Mouse (Mus musculus) embryo, embryonic 11 days (tissue): ENCODE results near the gene Esrp2.

Experiments used
- DNase-seq: peaks from one replicate; pipeline ENCODE4 v3.0.0-alpha.2; 2015

Esrp2 gene

DNA sequence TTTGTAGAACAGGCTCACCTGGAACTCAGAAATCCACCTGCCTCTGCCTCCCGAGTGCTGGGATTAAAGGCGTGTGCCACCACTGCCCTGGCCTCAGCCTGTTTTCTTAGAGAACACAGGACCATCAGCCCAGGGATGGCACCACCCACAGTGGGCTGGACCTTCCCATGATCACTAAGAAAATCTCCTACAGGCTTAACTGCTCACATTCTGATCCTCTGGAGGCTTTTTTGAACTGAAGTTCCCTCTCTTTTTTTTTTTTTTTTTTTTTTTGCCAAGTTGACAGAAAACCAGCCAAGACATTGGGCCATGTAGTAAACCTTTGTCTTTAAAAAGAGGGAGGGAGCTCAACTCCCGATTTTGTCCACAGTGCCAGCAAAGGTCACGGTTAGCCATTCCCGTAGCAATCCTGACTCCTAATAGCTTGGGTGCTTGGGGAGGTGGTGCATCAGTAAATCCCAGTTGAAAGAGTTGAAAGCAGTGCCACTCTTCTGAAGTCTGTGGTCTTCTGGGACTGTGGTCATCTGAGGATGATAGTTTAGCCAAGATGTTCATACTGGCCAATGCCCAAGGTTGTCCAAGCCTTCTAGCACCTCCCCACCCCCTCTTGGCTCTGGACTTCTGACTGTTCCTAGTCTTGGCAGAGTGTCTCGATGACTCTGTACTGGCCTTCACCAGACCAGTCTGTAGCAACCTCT, 11.2 kb upstream of the Esrp2 start:
- DNase-seq, result no peak

DNA sequence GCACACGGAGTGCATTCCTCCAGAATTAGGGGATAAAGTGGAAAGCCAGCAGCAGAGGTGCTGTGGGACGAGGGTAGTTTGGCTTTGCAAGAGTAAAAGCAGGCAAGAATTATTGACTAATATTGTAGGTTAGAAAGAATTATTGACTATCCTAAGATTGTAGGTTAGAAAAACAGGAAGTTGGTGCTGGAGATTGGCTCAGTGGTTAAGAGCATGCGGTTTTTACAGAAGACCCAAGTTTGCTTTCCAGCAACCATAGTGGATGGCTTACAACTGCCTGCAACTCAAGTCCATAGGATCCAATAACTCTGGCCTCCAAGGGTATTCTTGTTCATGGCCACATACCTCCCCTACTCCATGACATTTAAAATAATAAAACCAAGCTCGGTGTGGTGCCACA, 9.2 kb upstream of the Esrp2 start:
- DNase-seq, result no peak

DNA sequence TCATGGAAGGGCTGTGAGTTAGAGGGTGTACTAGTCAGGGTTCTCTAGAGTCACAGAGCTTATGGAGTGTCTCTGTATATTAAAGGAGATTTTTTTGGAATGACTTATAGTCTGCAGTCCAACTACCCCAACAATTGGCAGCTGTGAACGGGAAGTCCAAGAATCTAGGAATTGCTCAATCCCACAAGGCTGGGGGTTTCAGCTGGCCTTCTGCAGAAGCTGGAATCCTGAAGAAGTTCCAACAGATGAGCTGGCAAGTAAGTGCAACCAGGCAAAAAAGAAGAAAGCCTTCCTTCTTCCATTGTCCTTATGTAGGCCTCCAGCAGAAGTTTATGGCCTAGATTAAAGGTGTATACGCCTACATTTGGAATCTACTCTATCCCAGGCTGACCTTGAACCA, 8.6 kb upstream of the Esrp2 start:
- DNase-seq, result no peak

DNA sequence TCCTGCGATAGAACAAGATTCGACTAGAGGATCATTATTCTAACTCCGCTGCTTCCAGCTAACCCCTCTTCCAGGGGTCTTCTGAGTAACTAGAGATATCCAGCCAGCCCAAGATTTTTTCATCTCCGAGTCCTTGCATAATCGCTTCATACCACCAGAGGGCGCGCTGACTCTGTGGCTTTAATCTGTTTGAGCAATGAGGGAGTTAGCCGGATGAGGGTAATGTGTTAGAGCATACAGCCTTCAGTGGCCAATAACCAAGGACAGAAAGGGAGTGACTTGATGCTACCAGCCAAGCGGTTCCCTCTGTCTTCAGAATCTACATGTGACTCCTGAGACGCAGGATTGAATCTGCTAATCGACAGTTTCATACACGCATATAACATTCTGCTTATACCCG, 4.0 kb upstream of the Esrp2 start:
- peak; percentile 87 for DNase-seq

DNA sequence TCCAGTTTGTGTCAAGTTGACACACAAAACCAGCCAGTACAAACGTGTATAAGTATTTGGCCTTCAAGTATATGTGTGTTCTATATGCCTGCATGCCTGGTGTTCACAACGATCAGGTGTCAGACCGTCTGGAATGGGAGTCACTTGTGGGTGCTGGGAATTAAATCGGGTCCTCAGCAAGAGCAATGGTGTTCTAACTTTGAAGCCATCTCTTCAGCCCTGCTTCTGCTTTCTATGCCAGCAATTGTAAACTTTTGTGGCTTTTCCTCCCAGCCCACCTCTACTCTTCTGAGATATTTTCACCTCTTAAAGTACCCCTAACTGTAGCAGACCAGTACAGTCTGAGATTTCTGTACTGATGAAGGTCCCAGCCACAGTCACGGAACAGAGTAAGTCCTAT, 3.4 kb upstream of the Esrp2 start:
- no peak for DNase-seq

DNA sequence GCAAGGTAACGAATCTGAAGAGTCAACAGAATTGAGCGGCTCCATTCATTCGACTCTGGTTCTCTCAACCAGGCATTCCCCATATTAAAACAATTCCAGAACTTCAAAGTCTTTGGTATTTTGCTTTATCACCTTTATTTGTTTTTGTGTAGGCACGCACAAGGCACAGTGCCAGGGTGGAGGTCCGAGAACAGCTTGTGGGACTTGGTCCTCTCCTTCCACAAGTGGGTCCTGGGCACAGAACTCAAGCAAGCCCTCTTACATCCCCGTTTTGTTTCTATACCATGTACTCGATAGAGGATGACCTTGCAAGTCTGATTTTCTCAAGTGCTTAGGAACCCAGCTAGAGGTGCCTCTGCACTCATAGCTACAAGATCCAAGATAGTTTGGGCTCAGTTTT, 1.8 kb upstream of the Esrp2 start:
- DNase-seq, result no peak

DNA sequence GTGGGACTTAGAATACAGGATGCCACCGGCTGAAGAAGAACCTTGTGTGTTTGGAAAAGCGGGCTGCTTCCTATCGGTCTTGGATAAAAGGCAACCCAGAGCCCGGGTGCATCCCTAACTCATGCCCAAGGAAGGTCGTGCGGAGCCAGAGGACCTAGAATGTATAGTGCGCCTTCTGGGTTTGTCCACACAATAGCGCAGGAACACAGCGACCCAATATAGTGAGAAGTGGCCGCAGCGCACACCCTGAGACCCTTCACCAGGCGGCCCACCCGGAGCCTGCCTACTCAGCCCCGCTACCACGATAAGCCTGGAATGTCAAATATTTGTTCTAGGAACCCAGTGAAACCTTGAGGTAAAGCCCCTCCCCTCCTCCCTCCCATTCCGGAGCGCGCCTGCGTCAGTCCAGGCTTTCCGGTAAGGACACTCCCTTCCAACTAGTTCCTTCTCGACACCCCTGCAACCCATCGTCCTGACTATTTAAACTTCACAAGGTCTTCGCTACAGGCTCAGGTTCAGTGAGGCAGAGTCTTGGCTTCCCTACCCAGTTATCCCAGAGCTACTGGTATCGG, 1.2 kb upstream of the Esrp2 start:
- peak; percentile 79 for DNase-seq

DNA sequence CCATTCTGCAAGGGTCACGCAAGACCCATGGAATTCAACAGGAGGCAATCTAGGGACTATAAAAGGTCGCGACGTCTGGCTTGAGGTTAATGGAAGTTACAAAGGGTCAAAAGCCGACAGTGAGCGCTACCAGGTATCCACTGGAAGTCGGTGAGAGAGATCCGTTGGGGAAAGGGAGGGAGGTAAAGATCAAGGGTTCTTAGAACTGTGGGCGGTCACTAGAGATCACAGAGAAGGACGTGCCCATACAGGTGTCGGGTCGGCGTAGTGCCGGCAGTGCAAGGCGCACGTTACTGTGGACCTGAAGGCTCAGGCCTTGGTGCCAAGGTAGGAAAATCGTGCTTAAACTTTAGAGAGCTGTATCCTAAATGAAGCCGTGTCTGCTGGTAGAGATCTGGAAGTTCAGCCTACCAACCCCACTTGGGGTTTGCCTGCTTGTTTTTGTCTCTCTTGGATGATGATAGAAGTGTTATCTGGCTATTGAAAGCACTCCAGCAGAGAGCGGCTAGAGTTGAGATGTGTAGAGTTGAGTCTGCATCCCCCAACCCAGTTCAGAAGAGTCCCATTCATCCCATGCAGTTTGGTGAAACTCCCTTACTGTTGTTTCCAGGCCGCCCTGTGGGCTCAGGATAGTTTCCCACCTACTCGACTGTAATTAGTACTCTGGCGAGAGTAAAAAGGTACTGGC, 588 bp upstream of the Esrp2 start:
- DNase-seq, result peak; percentile 7

DNA sequence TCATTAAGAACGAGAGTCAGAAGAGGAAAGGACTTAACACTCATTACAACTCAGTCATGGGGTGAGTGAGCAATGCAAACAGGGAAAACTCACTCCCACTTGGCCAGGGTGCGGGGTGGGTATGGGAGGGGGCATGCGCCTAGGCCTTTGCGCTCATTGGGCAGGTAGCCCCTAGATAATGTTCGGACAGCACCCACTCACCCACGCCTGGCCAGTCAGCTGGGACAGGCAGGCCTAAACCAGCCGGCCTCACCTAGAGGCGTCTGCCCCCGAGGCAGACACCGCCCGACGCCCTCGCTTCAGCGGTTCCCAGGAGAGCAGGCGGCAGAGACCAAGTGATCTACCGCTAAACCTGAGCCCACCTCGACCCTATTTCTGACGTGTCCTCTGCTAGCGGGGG, 1.1 kb downstream of the Esrp2 start:
- peak; percentile 13 for DNase-seq

DNA sequence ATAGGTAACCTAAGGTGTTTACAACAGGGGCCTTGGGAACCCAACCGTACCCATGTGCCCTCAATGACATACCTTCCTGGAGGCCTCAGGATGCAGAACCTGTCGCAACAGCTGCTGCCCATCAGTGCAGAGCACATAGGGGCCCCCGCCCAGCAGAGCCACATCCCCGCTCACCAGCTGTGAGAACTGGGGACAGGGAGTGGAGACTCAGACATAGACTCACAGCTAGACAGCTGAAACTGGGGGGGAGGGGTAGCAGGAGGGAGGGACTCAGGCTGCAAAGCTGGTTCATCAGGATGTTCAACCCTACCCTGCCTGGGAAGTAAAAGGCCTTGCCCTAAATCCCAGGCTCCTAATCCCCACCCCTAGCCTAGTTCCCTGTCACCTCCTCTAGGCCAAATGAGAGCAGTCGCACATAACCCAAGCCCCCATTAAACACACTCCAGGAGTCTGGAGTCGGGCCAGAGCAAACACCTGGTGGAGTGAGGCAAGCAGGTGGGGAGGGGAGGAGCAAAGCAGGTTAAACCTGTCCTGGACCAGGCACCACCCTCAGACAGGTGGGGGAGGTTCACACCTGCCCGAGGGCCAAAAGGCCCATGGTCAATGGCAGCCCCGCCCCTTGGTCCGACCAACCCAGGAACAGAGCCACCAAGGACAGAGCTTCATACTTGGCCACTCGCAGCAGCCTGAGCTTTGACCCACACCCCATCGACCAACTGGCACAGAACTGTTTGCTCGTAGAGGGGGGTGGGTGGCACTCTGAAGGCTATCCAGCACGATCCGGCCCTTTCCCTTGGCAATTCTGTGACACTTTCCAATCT, 1.8 kb downstream of the Esrp2 start:
- DNase-seq, result peak; percentile 17

DNA sequence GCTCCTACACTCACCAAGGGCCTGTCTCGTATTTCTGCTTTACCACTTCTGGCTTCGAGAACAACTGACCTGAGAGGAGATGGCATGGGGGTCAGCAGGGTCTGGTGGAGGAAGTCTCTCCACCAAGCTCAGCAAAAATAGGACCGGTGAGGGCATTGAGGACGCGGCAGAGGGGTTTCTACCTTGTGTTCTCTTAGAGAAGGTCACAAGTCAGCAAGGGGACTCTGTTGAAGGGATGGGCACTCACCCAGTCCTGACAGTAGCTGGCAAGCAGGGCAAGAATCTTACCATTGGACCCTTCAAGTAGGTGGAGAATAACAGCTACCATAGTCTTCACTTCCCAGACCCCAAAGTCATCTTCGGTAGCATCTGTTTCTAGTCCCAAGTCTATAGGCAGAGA, 2.8 kb downstream of the Esrp2 start:
- no peak for DNase-seq

DNA sequence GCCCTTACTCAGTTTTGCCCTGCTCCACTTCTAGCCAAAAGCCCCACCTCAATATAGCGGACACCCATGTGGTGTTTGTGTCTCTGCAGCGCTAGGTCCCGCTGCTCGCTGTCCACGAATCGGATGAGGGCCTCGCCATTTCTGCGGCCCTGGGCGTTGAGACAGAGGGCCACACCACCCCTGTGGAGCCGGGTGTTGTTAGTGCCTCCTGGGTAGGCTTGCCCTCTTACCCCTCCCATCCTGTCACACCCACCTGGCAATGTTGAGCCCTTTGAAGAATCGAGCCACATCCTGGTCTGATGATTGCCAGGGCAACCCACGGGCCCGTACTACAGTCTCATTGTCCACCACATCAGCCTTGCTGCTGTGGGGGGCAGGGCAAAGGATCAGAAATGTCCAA, 3.2 kb downstream of the Esrp2 start:
- DNase-seq, result no peak

DNA sequence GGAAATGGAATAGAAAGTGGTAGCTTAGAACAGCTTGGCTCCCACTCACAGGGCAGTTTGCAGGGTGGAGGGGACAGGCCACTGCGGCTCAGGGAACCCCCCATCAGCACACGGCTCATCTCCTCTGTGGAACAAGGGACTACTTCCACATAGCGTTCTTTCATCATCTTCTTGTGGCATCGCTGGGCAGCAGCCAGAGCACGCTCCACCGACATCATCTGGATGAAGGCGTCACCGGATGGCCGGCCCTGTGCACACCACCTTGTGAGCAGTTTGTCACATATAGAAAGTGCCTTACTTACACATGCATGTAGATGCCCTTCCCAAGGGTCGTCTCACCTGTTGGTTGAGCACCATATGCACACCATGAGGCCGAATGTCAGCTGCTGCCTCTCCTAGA, 4.4 kb downstream of the Esrp2 start:
- DNase-seq, result no peak

DNA sequence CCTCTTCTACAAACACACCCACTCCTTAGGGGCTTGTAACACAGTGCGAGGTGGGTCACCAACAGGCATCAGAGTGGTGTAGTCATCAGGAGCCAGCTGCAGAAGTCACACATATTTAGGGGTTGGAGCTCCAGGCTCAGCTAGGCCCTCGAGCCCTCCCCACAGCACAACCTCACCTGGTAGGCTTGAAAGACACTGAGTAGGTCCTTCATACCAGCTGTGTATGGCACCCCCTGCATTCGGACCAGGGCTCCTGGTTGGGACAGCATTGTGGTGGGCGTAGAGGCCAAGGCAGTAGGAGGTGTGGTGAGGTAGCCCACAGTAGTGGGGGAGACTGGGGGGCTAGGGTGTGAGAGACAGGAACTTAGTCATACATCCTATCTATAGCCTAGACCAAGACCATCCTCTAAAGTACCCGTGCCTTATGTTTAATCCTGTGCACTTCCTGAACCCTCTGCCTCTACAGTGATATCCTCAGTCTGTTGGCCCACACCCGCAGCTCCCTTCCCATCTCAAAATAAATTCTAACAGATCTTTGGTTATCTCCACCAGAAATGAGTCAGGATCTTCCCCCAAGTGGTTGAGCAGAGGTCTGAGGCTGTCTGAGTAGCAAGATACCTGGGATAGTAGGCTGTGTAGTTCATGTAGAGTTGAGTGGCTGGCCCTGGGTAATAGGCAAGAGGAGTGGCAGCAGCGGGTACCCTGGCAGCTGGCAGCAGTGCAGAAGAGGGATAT, 5.1 kb downstream of the Esrp2 start:
- DNase-seq, result no peak

DNA sequence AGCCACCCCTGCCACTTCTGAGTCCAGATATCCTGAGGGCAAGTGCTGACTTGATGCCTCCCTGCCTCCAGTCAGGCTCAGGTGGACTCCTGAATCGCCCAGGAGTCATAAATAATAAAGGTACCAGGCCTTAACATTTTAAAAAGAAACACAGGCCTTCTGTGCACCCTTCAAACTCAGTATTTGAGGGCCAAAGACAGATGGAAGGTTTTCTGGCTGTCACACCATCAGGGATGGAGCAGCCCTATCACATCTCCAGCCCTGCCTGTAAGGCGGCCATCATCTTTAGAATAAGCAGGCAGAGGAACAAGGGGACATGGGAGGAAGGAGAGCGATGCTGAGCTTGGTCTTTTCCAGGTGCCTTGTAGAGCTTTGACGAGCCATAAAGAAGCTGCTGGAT, 5.8 kb downstream of the Esrp2 start:
- DNase-seq, result no peak

DNA sequence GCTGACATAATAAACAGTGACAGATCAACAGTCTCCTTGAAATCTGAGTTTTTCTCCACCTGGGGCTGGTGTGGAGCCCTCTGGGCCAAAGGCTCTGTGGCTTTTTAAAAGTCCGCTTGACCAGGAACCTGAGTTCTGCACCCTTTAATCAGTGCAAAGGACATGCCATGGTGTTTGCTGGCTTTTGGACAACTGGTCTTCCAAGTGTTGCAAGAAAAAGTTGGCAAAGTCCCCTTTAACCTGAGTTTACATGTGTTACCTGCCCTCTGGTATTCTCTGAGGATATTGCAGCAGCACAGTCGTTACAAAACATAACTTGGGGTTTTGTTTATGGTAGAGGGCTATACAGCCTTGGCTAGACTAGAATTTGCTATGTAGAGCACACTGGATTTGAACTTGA, 6.3 kb downstream of the Esrp2 start:
- DNase-seq, result no peak

DNA sequence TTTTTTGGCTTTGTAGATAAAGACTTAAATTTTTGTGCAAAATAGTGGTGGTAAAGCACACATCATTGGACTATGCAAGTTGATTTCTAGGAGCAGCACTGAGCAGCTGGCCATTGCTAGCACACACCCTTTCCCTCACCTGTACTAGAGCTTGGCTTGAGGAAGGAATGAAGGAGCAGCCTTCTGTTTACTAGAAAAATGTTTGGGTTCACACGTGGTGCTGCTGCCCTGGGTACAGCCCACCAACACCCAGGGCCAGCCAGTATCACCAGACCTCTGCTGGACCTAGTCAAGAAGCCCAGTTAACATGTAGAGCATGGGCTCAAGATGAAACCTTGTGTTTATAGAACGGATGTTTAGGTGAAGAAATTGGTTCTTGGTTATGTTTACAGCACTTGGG, 6.8 kb downstream of the Esrp2 start:
- no peak for DNase-seq

DNA sequence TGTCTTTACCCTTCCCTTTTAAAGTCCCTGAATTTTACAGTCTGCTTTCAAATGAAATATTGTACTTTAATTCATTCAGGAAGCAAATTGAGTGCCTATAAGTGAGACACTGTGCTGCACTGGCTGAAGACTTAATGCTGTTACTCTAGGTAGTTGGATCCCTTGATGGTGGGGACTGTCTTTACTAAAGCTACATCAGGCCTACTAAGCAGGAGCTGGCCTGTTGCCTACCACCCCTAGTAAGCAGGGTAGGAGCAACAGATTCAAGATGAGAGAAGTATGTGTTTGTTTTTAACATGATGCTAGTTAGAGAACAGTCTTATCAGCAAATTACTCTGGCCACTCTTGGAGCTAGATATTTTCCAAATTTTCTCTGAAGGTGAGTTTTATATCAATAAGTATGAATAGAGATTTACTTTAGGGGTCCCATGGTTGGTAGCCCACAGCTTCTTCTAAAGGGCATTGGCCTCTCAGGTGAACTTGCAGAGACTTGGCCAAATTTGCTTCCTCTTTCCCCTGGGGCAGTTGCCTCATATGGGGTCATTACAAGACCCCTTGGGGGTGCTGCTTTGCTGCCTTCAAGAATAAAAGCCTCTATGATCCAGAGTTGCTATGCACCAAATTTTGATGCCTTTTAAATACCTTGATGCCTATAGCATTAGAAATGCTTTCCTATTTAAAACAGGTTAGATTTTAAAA, 7.4 kb downstream of the Esrp2 start:
- DNase-seq, result no peak

DNA sequence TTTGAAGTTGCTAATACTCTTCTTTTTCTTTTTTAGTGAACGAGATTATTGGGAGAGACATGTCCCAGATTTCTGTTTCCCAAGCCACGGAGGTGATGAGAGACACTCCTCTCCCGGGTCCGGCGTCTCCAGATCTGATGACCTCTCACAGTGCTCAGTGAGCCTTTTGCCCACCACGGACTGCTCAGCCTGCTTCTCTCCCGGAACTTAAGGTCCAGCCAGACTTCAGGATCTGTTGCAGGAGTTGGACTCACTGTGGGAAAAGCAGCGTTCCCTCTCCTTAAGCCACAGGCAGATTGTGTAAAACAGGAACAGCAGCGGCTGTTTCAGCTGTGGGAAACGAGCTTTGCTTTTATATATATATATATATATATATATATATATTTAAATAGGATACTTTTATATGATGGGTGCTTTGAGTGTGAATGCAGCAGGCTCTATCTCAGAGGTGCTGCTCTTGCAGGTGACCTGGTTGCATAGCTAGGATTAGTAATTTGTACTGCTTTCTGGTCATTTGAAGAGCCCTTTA, 8.8 kb downstream of the Esrp2 start:
- no peak for DNase-seq

DNA sequence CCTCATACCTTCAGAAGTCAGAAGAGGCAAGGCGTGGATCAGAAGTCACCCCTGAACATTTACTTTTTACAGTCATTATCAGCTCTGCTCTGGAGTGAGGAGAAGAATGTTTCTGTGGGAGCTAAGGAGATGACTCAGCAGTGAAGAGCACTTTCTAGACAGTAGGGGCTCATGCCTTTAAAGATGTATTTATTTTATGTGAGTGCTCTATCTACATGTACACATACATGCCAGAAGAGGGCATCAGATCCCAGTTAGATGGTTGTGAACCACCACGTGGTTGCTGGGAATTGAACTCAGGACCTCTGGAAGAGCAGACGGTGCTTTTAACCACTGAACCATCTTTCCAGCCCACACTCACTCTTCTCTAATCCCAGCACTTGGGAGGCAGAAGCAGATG, 9.7 kb downstream of the Esrp2 start:
- no peak for DNase-seq

DNA sequence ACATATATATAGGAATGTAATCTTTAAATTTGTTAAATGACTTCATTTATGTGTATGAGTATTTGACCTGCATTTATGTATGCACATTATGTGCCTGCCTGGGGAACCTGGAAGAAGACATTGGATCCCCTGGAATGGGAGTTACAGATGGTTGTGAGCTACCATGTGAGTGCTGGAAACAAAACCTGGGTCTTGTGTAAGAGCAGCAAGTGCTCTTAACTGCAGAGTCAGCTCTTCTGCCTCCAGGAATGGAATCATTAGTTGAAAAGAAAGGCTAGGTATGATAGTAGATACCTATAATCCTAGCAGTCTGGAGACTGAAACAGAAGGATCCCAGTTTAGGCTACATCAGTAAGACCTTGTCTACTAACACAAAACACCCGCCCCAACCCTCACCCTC, 10.7 kb downstream of the Esrp2 start:
- DNase-seq, result no peak

DNA sequence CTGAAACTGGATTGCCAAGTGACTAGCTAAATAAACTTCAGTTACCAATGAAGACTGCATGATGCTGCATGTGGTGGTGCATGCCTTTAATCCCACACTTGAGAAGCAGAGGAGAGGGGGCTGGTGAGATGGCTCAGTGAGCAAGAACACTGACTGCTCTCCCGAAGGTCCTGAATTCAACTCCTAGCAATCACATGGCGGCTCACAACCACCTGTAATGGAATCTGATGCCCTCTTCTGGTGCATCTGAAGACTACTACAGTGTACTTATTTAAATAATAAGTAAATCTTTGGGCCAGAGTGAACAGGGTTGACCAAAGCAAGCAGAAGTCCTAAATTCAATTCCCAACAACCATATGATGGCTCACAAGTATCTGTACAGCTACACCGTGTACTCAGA, 13.3 kb downstream of the Esrp2 start:
- DNase-seq, result no peak
